Mouse (Mus musculus) T-helper 17 cell (primary cell): Measurements from ENCODE around the gene Gm906.
"Not testable (repeated sequence)": the region's sequence is repeated elsewhere in the genome, so short reads cannot be mapped to it uniquely, and the experiment has no call there.

Experiments used
- in situ Hi-C, 2 experiments: fragments of 300-600 bp; cut with MboI, MseI; formaldehyde crosslinking; loops; 1 replicate in 1 of 2; 2 replicates in 1 of 2; pipeline ENCODE4 v1.15.1; 2025; ENCODE audit warnings: high pct_unique_total_duplicates in 2 of 2

Gm906 gene

GRCm38 (mm10) chr13:50250208-50250607 lies at the start of gene Gm906:
Gm906 (minus strand) TSS chr13:50250308.
- in situ Hi-C loops, result loop anchor here (5.0 kb wide), 2 partner anchors 148 to 437 kb away; no protein-coding TSS in a partner anchor

GRCm38 (mm10) chr13:50283308-50283707 lies 33.2 kb upstream of the Gm906 start:
- in situ Hi-C loops, result not testable (repeated sequence)

DNA sequence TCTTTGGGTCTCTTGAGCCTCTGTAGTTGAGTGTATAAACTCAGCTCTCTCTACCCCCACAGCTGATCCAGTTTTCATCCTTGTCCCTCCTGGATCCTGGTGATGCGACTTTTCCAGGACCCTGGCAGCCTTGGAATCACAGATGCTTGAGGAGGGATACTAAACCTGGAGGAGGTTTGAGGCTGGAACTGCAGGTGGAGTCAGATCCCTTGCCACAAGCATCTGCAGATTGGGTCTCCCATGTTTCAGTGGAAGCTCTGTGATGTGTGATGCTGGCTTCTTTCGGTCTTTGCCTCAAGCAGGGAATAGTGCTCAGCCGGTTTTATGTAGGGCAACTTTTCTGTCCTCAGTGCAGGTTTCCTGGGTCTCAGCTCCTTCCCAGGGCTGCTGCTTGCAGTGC lies 13.6 kb downstream of the Gm906 start:
- in situ Hi-C loops, result loop anchor here (5.0 kb wide), 1 partner anchor 466 kb away; no protein-coding TSS in a partner anchor

GRCm38 (mm10) chr13:50211842-50212241 lies 38.3 kb downstream of the Gm906 start:
- in situ Hi-C loops, result loop anchor here in 1 of 2 experiments (5.0 kb wide), 1 partner anchor 145 kb away; no protein-coding TSS in a partner anchor

DNA sequence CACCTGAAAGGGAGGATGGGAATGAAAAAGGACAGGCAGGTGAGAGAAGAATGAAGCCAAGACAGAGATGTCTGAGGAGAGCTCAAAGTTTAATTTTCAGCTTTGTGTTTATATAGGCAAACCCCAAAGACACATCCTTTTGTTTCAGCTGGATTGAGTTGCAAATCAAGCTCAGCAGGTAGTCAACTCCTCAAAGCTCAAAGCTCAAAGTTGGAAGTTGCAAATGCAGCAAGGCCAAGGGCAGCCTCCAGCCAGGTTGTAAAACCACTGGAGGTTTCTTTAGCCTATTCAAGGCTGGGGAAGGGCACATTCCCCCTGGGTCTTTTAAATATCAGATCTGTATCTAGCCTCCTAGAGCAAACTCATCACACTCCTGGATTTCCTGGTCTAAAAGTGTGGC lies 39.9 kb downstream of the Gm906 start:
- in situ Hi-C loops, result loop anchor here in 1 of 2 experiments (5.0 kb wide), 1 partner anchor 147 kb away; no protein-coding TSS in a partner anchor

DNA sequence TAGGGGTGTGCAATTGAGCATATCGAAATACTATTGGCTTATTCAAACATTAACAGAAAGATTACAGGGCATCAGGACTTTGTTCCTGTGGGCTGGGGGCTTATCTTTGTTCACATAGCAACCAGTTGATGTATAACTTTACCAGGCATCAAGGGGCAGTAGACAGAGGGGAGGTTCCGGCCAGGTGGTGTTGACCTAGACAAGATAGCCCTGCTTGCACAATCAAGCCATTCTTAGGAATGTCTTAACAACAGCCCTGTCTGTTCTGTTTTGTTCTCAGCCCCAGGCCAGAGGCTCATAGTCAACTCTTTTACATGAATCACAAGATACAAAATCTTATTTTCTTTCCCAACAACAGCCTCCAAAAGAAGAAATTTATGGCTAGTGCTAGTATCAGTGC lies 40.5 kb downstream of the Gm906 start:
- in situ Hi-C loops, result loop anchor here in 1 of 2 experiments (5.0 kb wide), 1 partner anchor 148 kb away; no protein-coding TSS in a partner anchor

DNA sequence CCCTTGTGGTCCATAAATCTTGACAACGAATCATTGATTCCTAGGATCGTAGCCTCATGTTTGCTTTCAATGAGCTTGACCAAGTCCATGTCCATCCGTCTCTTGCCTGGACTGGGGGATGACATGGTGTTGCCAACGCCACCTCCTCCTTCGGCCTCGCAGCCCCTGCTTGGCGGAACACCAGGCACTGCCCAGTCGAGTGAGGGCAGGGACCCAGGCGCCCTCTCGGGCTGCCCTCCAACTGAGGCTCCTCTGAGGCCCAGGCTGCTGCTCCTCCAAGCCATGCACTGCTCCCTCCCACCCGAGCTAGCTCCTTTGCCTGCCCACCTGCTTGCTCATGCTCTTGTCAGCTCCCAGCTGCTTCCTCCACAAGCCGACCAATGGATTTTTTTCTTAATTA lies 42.1 kb downstream of the Gm906 start:
- in situ Hi-C loops, result no loop called here

GRCm38 (mm10) chr13:50196831-50197230 lies 53.3 kb downstream of the Gm906 start:
- in situ Hi-C loops, result not testable (repeated sequence)
